Mouse (Mus musculus): ENCODE data around the gene Stard13. TPM values are rescaled to one million over a fixed set of nuclear protein-coding genes. Genes with fewer than 3 reads are reported as not detected.

Stard13 gene
- polyA plus RNA-seq (2016; fragmentation: Nextera tagmentation; extraction: Ambion mirVana) = 2.7 and 3.3 TPM in 2 replicates

- Histone ChIP-seq H3K4me3 (peak within 1 kb of the TSS; percentile 71), H3K4me1 (peaks cover 9% of the 10 kb centered on the region), H3K9me3 (no peaks in the 10 kb centered on the region), H3K36me3 (no peaks in the 10 kb centered on the region), H3K27ac (peak within 1 kb of the TSS; percentile 82), H3K27me3 (ENCODE audit: insufficient read depth, poor library complexity, severe bottlenecking) (peaks cover 24% of the 10 kb centered on the region)
- WGBS = under 1% methylated on average over 49 of the region's 49 CpGs
- peak; percentile 79 for DNase-seq (ENCODE audit: low spot score)
Observed at GRCm38 (mm10) chr5:151233400-151234031, at the start of gene Stard13. TSS of gene Stard13 (minus strand) at chr5:151233836.

DNA sequence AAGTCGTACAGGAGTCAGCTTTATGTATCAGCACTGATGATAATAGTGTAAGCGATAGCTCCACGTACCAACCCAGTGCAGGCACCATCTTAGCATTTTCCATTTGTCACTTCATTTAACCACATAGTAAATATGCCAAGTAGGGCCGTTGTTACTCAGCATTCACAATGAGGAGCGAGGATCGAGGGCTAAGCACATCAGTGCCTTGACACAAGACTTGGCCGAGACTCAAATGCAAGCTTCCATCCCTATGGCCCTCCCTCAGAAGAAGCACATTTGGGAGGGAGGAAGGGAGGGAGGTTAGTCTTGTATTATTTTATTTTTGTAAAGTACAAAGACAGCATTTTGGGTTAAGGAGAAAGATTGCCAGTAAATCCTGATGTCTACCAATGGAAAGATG, 45.9 kb upstream of the Stard13 start:
- H3K9me3 ChIP-seq = no peaks in the 10 kb centered on the region
- H3K4me3 ChIP-seq = no peak overlapping the region
- 88% methylated on average over 7 of the region's 7 CpGs for WGBS
- no peak overlapping the region for H3K27ac ChIP-seq
- no peak for DNase-seq (ENCODE audit: low spot score)
- no peaks in the 10 kb centered on the region for H3K36me3 ChIP-seq
- H3K4me1 ChIP-seq = peaks cover 8% of the 10 kb centered on the region
- no peaks in the 10 kb centered on the region for H3K27me3 ChIP-seq (ENCODE audit: insufficient read depth, poor library complexity, severe bottlenecking)

DNA sequence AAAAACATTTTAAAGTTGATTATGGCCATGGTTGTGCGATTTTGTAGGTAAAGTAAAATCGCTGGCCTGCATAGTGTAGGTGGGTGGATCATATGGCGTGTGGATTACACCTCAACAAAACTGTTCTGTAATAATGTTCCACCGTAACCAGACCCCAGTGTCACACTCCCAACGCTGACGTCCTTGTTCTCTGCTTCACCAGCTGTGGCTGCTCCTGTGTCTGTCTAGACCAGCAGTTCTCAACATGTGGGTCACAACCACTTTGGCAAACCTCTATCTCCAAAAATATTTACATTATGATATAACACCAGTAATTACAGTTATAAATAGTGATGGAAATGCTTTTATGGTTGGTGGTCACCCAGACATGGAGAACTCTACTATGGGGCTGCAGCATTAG, 44.3 kb upstream of the Stard13 start:
- Histone ChIP-seq H3K4me3 (no peak overlapping the region), H3K36me3 (no peaks in the 10 kb centered on the region), H3K27ac (no peak overlapping the region), H3K9me3 (no peaks in the 10 kb centered on the region), H3K4me1 (no peaks in the 10 kb centered on the region), H3K27me3 (ENCODE audit: insufficient read depth, poor library complexity, severe bottlenecking) (no peaks in the 10 kb centered on the region)
- WGBS = 85% methylated on average over 6 of the region's 6 CpGs
- DNase-seq (ENCODE audit: low spot score) = no peak

- 86% methylated on average over 2 of the region's 2 CpGs for WGBS
- Histone ChIP-seq H3K9me3 (no peaks in the 10 kb centered on the region), H3K27me3 (ENCODE audit: insufficient read depth, poor library complexity, severe bottlenecking) (no peaks in the 10 kb centered on the region), H3K4me1 (no peaks in the 10 kb centered on the region), H3K27ac (no peak overlapping the region), H3K36me3 (no peaks in the 10 kb centered on the region), H3K4me3 (no peak overlapping the region)
- DNase-seq (ENCODE audit: low spot score) = no peak
Observed at GRCm38 (mm10) chr5:151275986-151276385, 42.4 kb upstream of the Stard13 start.

DNA sequence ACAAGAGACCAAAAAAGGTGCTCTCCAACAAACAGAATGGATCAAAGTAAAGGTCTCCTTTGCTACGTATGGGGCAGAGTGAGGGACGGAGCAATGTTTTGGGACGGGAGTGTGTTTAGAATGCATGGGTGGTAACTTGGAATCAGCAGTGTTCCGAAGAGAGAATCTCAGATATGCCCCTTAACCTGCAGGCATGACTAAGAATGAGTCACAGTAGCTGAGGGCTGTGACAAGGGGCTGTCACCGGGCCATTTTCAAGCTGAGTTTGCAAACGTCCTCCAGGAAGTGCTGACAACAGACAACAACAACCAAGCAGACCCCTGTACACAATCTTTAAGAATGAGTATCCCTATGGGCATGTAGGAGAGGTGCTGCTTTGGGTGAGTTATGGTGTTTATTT, 40.6 kb upstream of the Stard13 start:
- H3K27ac ChIP-seq = no peak overlapping the region
- H3K4me3 ChIP-seq = no peak overlapping the region
- no peak for DNase-seq (ENCODE audit: low spot score)
- H3K27me3 ChIP-seq (ENCODE audit: insufficient read depth, poor library complexity, severe bottlenecking) = no peaks in the 10 kb centered on the region
- H3K9me3 ChIP-seq = no peaks in the 10 kb centered on the region
- 50% methylated on average over 6 of the region's 6 CpGs for WGBS
- no peaks in the 10 kb centered on the region for H3K4me1 ChIP-seq
- no peaks in the 10 kb centered on the region for H3K36me3 ChIP-seq

GRCm38 (mm10) chr5:151270815-151271214, 37.2 kb upstream of the Stard13 start:
- no peaks in the 10 kb centered on the region for H3K27me3 ChIP-seq (ENCODE audit: insufficient read depth, poor library complexity, severe bottlenecking)
- H3K36me3 ChIP-seq = no peaks in the 10 kb centered on the region
- H3K4me1 ChIP-seq = no peaks in the 10 kb centered on the region
- 84% methylated on average over 5 of the region's 5 CpGs for WGBS
- no peak overlapping the region for H3K4me3 ChIP-seq
- no peaks in the 10 kb centered on the region for H3K9me3 ChIP-seq
- no peak for DNase-seq (ENCODE audit: low spot score)
- no peak overlapping the region for H3K27ac ChIP-seq

- Histone ChIP-seq H3K4me3 (no peak overlapping the region), H3K27ac (no peak overlapping the region), H3K36me3 (no peaks in the 10 kb centered on the region), H3K27me3 (ENCODE audit: insufficient read depth, poor library complexity, severe bottlenecking) (no peaks in the 10 kb centered on the region), H3K9me3 (no peaks in the 10 kb centered on the region), H3K4me1 (no peaks in the 10 kb centered on the region)
- WGBS = 80% methylated on average over 14 of the region's 14 CpGs
- no peak for DNase-seq (ENCODE audit: low spot score)
Observed at GRCm38 (mm10) chr5:151266896-151267634, 33.4 kb upstream of the Stard13 start.

- DNase-seq (ENCODE audit: low spot score) = no peak
- no peak overlapping the region for H3K4me3 ChIP-seq
- no peaks in the 10 kb centered on the region for H3K9me3 ChIP-seq
- no peaks in the 10 kb centered on the region for H3K36me3 ChIP-seq
- no peak overlapping the region for H3K27ac ChIP-seq
- 68% methylated on average over 2 of the region's 2 CpGs for WGBS
- H3K4me1 ChIP-seq = no peaks in the 10 kb centered on the region
- H3K27me3 ChIP-seq (ENCODE audit: insufficient read depth, poor library complexity, severe bottlenecking) = no peaks in the 10 kb centered on the region; the same call in 1 of the 2 replicates
Observed at GRCm38 (mm10) chr5:151261558-151261957, 27.9 kb upstream of the Stard13 start.

DNA sequence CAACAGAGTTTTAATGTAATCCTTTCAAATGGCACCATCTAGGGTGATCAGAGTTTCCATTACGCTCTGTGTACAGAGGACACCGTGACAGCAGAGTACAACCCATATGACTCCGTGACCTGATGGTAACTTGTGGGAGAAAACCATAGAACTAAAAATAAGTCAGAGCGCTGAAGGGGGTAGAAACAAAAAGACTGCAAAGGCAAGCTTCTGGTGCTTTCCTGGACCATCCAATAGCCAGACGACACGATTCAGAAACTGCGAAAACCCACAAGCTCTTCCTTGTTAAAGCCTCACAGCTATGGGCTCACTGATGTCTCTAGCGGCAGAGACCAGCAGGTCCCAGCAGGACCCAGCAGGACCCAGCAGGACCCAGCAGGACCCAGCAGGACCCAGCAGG, 18.6 kb upstream of the Stard13 start:
- no peaks in the 10 kb centered on the region for H3K36me3 ChIP-seq
- peaks cover 19% of the 10 kb centered on the region for H3K4me1 ChIP-seq
- no peak overlapping the region for H3K4me3 ChIP-seq
- DNase-seq (ENCODE audit: low spot score) = no peak
- no peaks in the 10 kb centered on the region for H3K9me3 ChIP-seq
- WGBS = 52% methylated on average over 8 of the region's 8 CpGs
- H3K27me3 ChIP-seq (ENCODE audit: insufficient read depth, poor library complexity, severe bottlenecking) = 0 out of 2 replicates have a peak, but pooled peaks cover 7% of the 10 kb centered on the region
- H3K27ac ChIP-seq = no peak overlapping the region

- Histone ChIP-seq H3K4me1 (peaks cover 23% of the 10 kb centered on the region), H3K36me3 (no peaks in the 10 kb centered on the region), H3K4me3 (no peak overlapping the region), H3K27ac (no peak overlapping the region), H3K9me3 (no peaks in the 10 kb centered on the region), H3K27me3 (ENCODE audit: insufficient read depth, poor library complexity, severe bottlenecking) (0 out of 2 replicates have a peak, but pooled peaks cover 7% of the 10 kb centered on the region)
- DNase-seq (ENCODE audit: low spot score) = no peak
- 53% methylated on average over 8 of the region's 8 CpGs for WGBS
Observed at GRCm38 (mm10) chr5:151251656-151252055, 18.0 kb upstream of the Stard13 start.

- Histone ChIP-seq H3K4me1 (peaks cover 24% of the 10 kb centered on the region), H3K4me3 (no peak overlapping the region), H3K9me3 (no peaks in the 10 kb centered on the region), H3K27ac (no peak overlapping the region), H3K36me3 (no peaks in the 10 kb centered on the region), H3K27me3 (ENCODE audit: insufficient read depth, poor library complexity, severe bottlenecking) (0 out of 2 replicates have a peak, but pooled peaks cover 13% of the 10 kb centered on the region)
- peak; percentile 50 for DNase-seq (ENCODE audit: low spot score)
- 58% methylated on average over 10 of the region's 10 CpGs for WGBS
Observed at GRCm38 (mm10) chr5:151248671-151249620, 15.3 kb upstream of the Stard13 start.

- 70% methylated on average over 2 of the region's 2 CpGs for WGBS
- no peak for DNase-seq (ENCODE audit: low spot score)
- H3K36me3 ChIP-seq = no peaks in the 10 kb centered on the region
- peaks cover 24% of the 10 kb centered on the region for H3K4me1 ChIP-seq
- peak overlapping the region; percentile 65; the same call in 1 of the 2 replicates for H3K27ac ChIP-seq
- H3K27me3 ChIP-seq (ENCODE audit: insufficient read depth, poor library complexity, severe bottlenecking) = 0 out of 2 replicates have a peak, but pooled peaks cover 13% of the 10 kb centered on the region
- no peaks in the 10 kb centered on the region for H3K9me3 ChIP-seq
- no peak overlapping the region for H3K4me3 ChIP-seq
Observed at GRCm38 (mm10) chr5:151248084-151248483, 14.4 kb upstream of the Stard13 start.
